Mouse (Mus musculus) gonadal fat pad, adult 2 months (tissue): ENCODE measurements around the gene Ptdss2. TPM values are rescaled to one million over a fixed set of nuclear protein-coding genes. Genes with fewer than 3 reads are reported as not detected.

Source experiments
- DNase-seq: peaks from one replicate; pipeline ENCODE4 v3.0.0-alpha.2; 2012; ENCODE audit warnings: low read depth
- polyA plus RNA-seq: library from polyadenylated mRNA; depleted of rRNA; stranded (reverse); fragments of >200 nt; gene quantifications from 2 replicates; pipeline ENCODE4 v1.2.3, GENCODE M21; 2012; rRNA removed

Ptdss2 gene
- 42.3 and 42.8 TPM in 2 replicates for polyA plus RNA-seq

- no peak for DNase-seq
Observed at GRCm38 (mm10) chr7:141122245-141122644, at the start of gene Ptdss2. Gene Ptdss2, plus strand, starts transcription at chr7:141122382.

GRCm38 (mm10) chr7:141073782-141074181 is 48.4 kb upstream of the Ptdss2 start:
- DNase-seq: no peak

GRCm38 (mm10) chr7:141077841-141078240 is 44.3 kb upstream of the Ptdss2 start, which contains the start of gene Pkp3:
Gene Pkp3, plus strand, starts transcription at chr7:141078218.
- no peak for DNase-seq

- no peak for DNase-seq
Observed at GRCm38 (mm10) chr7:141078876-141079275, 43.3 kb upstream of the Ptdss2 start.

GRCm38 (mm10) chr7:141079481-141080449 is 42.4 kb upstream of the Ptdss2 start:
- DNase-seq: peak; percentile 61

- DNase-seq: no peak
Observed at GRCm38 (mm10) chr7:141087894-141088293, 34.3 kb upstream of the Ptdss2 start.

GRCm38 (mm10) chr7:141088473-141088872 is 33.7 kb upstream of the Ptdss2 start:
- DNase-seq: no peak

GRCm38 (mm10) chr7:141090228-141090627 is 32.0 kb upstream of the Ptdss2 start:
- DNase-seq: no peak

- DNase-seq: no peak
Observed at GRCm38 (mm10) chr7:141092051-141092735, 30.0 kb upstream of the Ptdss2 start.

GRCm38 (mm10) chr7:141093950-141094349 is 28.2 kb upstream of the Ptdss2 start:
- no peak for DNase-seq

- no peak for DNase-seq
Observed at GRCm38 (mm10) chr7:141094487-141095205, 27.5 kb upstream of the Ptdss2 start.

- DNase-seq: no peak
Observed at GRCm38 (mm10) chr7:141096021-141096420, 26.2 kb upstream of the Ptdss2 start.

- DNase-seq: no peak
Observed at GRCm38 (mm10) chr7:141096649-141097056, 25.5 kb upstream of the Ptdss2 start.

- DNase-seq: no peak
Observed at GRCm38 (mm10) chr7:141097177-141097576, 25.0 kb upstream of the Ptdss2 start.

GRCm38 (mm10) chr7:141099911-141100691 is 22.1 kb upstream of the Ptdss2 start, which contains the start of gene Sigirr:
Gene Sigirr, minus strand, starts transcription at chr7:141100572.
- DNase-seq: no peak

GRCm38 (mm10) chr7:141103161-141103560 is 19.0 kb upstream of the Ptdss2 start:
- DNase-seq: no peak

- DNase-seq: no peak
Observed at GRCm38 (mm10) chr7:141115874-141116273, 6.3 kb upstream of the Ptdss2 start.

- no peak for DNase-seq
Observed at GRCm38 (mm10) chr7:141117636-141118035, 4.5 kb upstream of the Ptdss2 start, which contains the start of gene Ano9. Gene Ano9, minus strand, starts transcription at chr7:141117806.

- no peak for DNase-seq
Observed at GRCm38 (mm10) chr7:141119487-141119886, 2.7 kb upstream of the Ptdss2 start.

GRCm38 (mm10) chr7:141120605-141121004 is 1.6 kb upstream of the Ptdss2 start:
- no peak for DNase-seq

GRCm38 (mm10) chr7:141121051-141121531 is 1.1 kb upstream of the Ptdss2 start:
- no peak for DNase-seq
